Mouse (Mus musculus): ENCODE results near the gene Cdsn. TPM values are rescaled to one million over a fixed set of nuclear protein-coding genes. Genes with fewer than 3 reads are reported as not detected.

Gene Cdsn
- total RNA-seq, 2 experiments from 2014 or later: 0.25 TPM; not detected in 1

DNA sequence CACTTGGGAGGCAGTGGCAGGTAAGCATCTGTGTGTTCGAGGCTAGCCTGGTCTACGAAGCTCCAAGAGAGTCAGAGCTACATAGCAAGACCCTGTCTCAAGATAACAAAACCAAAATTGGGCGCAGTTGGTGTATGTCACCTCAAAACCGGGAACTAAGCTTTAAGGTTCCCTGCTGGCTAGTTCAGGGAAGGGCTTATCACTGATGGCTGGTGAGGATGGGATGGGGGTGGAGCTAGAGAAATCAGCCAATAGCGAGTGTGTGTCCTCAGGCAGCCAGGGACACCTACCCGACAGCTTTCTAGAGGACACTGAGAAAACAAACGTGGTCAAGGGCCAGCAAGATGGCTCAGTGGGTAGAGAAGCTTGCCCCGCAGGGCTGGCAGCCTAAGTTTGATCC is 6.3 kb downstream of the Cdsn start:
- no peak overlapping the region for H3K27ac ChIP-seq
- no peak overlapping the region for H3K4me3 ChIP-seq
- no peak for DNase-seq (ENCODE audit: low spot score in 2 of 2)
- no peak for TF ChIP-seq CTCF (conservative IDR thresholded peaks at IDR 0.05)

DNA sequence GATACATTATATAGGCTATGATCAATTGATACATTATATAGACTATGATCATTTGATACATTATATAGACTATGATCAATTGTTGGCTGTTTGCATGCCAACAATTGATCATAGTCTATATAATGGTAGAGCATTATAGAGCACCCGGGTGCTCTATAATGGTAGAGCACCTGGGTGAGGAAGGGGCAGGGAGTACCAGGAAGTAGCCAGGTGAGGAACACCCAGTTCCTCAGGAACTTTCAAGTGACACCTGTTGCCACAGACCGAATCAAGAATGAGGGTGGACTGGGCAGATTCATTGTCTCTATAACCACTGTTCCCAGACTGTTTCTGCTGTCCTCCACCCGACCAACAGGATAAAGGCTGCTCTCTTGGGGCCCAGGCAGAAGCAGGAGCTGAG is 15.2 kb downstream of the Cdsn start, which contains the start of gene 2300002M23Rik:
TSS of gene 2300002M23Rik (plus strand) at position 301 of the 400 bp plus-strand sequence.
- H3K27ac ChIP-seq: no peak within 1 kb of the TSS
- DNase-seq (ENCODE audit: low spot score in 2 of 2): no peak
- TF ChIP-seq CTCF (conservative IDR thresholded peaks at IDR 0.05): no peak
- no peak within 1 kb of the TSS for H3K4me3 ChIP-seq

DNA sequence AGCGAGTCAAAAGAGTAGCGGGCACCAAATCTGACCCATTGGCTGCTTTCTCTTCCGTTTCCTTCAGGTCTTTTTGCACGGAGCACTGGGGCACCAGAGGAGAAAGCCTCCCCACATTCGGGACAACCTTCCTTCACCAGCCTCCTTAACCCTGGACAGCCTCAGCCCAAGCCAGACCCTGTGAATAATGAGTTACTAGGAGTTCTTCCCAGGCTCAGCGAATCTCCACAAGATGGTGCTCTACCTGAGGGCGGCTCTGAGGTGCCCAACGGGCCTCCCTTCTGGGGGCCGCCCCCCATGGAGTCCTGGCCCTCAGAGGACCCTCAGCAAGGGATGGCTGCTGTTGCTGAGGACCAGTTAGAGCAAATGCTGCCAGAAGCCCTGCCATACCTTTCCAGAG is 15.8 kb downstream of the Cdsn start:
- no peak for DNase-seq (ENCODE audit: low spot score in 2 of 2)
- no peak for TF ChIP-seq CTCF (conservative IDR thresholded peaks at IDR 0.05)
- no peak overlapping the region for H3K4me3 ChIP-seq
- no peak overlapping the region for H3K27ac ChIP-seq

DNA sequence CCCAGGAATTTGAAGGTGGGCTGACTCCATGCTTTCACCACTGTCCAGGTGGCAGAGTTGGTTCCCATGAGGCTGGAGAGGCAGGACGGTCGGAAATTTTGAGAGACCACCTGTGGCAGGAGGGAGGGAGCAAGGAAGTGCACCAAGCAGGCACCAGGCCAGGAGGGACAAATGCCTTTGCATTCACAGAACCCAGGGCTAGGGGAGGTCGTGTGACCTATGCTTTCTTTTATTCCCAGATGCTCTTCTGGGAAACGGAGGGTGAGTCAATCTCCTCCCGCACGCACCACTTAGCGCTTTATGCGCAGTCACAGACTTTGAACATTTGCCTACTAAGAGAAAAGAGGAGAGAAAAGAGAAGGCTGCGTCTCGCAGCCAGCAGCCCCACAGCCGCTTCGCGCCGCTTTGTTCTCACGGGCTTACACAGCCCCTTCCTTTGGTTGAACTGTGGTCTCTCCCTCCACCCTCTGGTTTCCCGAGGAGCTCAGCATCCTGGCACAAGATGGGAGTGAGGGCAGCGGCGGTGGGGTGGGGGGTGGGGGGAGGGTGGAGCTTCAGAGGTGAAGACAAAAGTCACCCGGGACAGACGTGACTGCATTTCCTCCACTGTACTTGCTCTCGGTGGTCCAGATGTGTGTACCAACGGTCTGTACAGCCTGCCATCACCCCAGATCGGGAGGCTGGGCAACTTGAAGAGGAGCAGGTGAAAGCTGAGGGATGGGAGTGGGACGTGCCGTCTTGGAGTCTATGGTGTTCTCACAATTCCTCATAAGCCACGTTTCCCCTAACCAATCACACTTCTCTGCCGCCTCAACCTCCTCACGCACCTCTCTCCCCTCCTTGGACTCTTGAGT is 17.4 kb downstream of the Cdsn start:
- TF ChIP-seq CTCF (conservative IDR thresholded peaks at IDR 0.05): no peak
- no peak for DNase-seq (ENCODE audit: low spot score in 2 of 2)
- Histone ChIP-seq H3K27ac (no peak overlapping the region), H3K4me3 (no peak overlapping the region)

DNA sequence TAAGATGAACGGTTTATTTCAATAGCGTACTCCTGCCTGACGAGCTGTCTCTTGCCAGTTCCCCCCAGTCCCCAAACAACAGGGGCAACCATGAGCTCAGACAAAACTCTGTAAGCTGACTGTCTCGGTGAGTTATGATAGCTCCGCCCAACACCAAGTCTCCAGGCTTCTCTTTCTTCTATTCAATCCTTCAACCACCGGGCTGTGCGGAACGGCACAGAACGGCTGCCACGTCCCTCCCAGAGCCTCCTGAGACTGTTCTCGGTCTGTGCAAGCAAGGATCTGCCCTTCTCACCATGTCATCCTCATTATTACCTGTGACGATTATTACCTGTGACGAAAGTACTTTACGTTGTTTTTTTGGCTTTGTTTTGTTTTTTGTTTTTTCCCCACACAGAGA is 18.9 kb downstream of the Cdsn start:
- no peak for DNase-seq (ENCODE audit: low spot score in 2 of 2)
- H3K4me3 ChIP-seq: no peak overlapping the region
- no peak overlapping the region for H3K27ac ChIP-seq
- TF ChIP-seq CTCF (conservative IDR thresholded peaks at IDR 0.05): no peak

DNA sequence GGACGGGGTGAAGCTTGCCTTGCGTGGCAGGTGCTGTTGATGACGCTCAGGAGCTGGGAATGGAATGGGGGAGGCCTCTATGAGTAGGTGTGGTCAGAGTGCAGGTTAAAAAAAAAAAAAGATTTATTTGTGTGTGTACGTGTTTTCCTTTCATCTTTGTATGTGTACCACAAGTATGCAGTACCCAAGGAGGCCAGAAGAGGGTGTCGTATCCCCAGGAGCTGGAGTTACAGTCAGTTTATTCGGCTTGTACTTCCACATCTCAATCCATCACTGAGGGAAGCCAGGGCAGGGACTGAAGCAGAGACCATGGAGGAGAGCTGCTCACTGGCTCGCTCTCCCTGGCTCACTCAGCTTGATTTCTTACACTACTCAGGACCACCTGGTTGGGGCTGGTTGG is 19.5 kb downstream of the Cdsn start:
- DNase-seq (ENCODE audit: low spot score in 2 of 2): no peak
- TF ChIP-seq CTCF (conservative IDR thresholded peaks at IDR 0.05): no peak; the same call in 1 of the 2 replicates
- no peak overlapping the region for H3K27ac ChIP-seq
- H3K4me3 ChIP-seq: no peak overlapping the region

DNA sequence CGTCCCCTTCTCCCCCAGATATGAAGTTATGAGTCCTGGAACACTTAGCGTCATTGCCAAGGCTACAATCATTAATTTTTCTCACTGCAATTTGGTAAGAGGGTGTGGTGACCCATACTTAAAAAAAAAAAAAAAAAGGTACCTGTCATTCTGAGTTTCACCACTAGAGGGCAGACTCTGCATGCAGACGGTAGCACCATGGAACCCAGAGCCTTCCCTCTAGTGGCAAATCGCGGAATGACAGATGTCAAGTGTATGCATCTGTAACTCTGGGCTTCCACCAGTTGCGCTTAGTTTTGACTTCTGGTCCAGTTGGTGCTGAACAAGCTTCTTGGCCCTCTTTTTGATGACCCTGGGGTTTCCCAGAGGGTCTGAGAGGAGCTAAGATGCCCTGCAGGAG is 26.3 kb downstream of the Cdsn start:
- no peak overlapping the region for H3K4me3 ChIP-seq
- DNase-seq (ENCODE audit: low spot score in 2 of 2): peak; percentile 44 to 85

DNA sequence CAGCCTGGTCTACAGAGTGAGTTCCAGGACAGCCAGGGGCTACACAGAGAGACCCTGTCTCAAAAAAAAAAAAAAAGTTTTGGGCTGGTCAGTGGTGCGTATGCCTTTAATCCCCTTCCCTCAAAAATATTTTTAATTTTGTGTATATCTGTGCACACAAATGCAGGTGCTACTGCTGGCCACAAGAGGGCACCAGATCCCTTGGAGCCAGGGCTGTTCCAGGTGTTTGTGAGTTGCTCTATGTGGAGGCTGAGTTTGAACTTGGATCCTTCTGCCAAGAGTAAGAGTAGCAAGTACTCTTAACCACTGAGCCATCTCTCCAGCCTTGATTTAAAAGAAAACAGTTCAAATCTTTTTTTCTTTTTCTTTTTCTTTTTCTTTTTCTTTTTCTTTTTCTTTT is 31.0 kb downstream of the Cdsn start:
- peak; percentile 75 for TF ChIP-seq CTCF (conservative IDR thresholded peaks at IDR 0.05)
- Histone ChIP-seq H3K27ac (no peak overlapping the region), H3K4me3 (no peak overlapping the region)
- no peak for DNase-seq (ENCODE audit: low spot score in 2 of 2)

More for the DNA sequence above, 26.3 kb downstream of the Cdsn start:
- H3K27ac ChIP-seq: no peak overlapping the region
- peak; percentile 99 for TF ChIP-seq CTCF (conservative IDR thresholded peaks at IDR 0.05)

DNA sequence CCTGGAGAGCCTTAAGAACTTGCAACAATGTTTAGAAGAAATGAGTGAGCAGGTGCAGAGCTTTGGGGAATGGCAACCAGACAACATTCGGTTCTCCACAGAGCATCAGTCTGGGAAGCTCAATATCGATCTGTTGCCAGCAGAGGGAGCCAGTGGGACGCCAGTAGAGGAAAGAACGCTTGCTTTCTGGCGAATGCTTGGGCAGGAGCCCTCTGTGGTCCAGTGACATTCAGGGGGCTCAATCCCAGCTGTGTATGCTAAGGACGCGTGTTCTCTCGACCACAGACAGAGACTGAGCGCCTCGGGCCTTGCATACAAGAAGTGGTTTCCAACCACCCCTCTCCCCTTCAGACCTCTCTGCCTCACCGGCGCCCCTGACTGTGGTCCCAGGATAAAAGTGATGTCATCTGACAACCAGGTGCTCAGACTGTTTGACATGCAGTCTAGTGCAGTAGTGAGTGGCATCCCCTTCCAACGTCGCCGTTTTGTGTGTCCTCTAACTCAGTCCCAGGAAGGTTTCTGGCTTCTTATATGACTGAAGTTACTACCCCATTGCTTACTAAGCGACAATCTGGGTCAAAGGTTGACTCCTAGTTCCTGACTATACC is 32.5 kb downstream of the Cdsn start:
- TF ChIP-seq CTCF (conservative IDR thresholded peaks at IDR 0.05): peak; percentile 98
- DNase-seq (ENCODE audit: low spot score in 2 of 2): peak; percentile 75 to 87
- H3K27ac ChIP-seq: no peak overlapping the region
- no peak overlapping the region for H3K4me3 ChIP-seq

DNA sequence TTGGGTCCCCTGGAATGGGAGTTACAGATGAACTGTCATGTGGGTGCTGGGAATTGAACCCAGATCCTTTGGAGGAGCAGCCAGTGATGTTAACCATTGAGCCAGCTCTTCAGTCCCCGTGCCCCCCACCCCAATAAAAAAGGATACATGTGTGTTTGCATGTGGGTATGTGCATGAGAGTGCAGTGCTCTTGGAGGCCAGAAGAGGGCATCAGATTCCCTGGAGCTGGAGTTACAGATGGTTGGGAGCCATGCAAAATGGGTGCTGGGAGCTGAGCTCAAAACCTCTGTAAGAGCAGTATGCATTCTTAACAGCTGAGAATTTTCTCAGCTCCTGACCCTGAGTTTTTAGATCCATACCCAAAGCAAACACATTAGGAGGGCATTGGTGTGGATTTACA is 35.4 kb downstream of the Cdsn start:
- Histone ChIP-seq H3K27ac (no peak overlapping the region), H3K4me3 (no peak overlapping the region)
- TF ChIP-seq CTCF (conservative IDR thresholded peaks at IDR 0.05): 0 out of 2 replicates have a peak, but pooled peaks have one; percentile 17
- no peak for DNase-seq (ENCODE audit: low spot score in 2 of 2)

DNA sequence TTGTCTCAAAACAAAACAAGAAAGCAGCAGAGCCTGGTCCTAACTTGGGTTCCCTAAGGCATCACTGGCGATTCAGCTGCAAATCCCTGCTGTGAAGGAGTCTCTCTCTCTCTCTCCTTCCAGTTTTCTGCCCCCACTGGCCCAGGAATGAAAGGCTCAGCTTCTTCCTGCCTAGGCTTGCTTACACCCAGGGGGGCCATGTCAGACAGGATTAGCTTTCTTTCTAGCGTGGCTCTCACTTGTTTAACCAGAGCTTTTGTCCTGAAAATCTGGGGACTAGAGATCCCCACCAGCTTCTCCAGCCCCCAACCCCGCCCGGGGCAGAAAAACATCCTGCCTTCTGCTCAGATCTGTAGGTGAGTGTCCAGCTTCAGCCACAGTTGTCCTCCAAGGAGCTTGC is 36.5 kb downstream of the Cdsn start:
- H3K4me3 ChIP-seq: no peak overlapping the region
- TF ChIP-seq CTCF (conservative IDR thresholded peaks at IDR 0.05): no peak
- DNase-seq (ENCODE audit: low spot score in 2 of 2): no peak
- H3K27ac ChIP-seq: no peak overlapping the region

DNA sequence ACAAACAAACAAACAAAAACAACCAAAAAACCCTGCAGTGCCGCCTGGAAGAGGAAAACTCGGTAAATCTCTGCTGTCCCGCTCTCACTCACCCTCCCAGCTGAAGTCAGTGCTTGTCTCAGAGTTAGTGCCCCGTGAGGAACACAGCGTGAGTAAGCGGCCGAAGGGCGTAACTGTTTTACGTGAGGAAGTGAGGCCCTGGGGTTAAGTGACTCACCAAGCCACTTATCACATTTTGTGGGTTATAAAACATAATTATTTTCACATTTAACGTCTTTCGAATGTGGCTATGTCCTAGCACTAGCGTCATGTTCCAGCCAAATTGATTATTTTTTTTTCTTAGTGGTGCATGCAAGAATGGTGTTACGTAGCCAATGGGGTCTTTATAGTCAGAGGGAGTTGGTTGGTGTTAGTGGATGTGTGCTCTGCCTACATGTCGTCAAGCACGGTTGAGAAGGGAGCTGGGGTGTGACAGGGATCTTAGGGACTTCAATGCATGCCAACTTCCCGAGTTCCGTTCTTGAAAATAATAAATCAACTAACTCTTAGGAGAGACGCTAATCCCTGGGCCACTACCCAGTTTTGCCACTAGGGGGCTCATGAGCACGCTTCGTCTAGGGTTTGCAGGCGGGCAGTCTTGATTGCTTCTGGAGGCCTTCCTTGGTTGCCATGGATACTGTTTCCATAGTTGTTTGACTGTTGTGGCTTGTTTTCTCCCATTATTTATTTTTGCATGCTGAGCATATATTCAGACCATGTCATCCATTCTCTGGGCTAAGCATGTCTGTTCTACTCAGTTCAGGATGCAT is 38.7 kb downstream of the Cdsn start:
- Histone ChIP-seq H3K4me3 (peak overlapping the region; percentile 37), H3K27ac (peak overlapping the region; percentile 67)
- DNase-seq (ENCODE audit: low spot score in 2 of 2): peak; percentile 75 to 86
- TF ChIP-seq CTCF (conservative IDR thresholded peaks at IDR 0.05): peak; percentile 96

DNA sequence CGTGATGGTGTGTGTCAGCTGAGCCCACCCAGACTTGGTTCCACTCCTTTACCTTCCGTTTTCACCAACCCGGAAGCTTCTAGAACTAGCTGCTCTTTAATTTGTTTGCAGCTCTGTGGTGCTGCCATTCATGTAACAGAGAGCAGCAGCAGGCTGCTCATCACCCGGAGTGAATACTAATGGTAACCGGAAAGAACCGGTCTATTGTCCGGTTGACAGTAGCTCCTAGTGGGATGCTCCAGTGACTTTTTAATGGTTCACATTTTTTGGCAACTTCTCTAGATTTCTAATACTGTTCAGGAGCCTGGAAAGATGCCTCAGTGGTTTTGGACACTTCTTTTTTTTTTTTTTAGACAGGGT is 39.3 kb downstream of the Cdsn start:
- DNase-seq (ENCODE audit: low spot score in 2 of 2): no peak
- H3K27ac ChIP-seq: peak overlapping the region; percentile 67

More for the DNA sequence above, 39.3 kb downstream of the Cdsn start:
- peak overlapping the region; percentile 37 for H3K4me3 ChIP-seq
- no peak for TF ChIP-seq CTCF (conservative IDR thresholded peaks at IDR 0.05)

All from layer of hippocampus, adult 2 months (tissue).